In genomic region chr3:7014345-7014973, GRCm38 (mm10) we compare ENCODE assay signal across 14 mouse cellular contexts.
"Had no signal": no experiment of that assay in that cellular context is flagged by ENCODE, and none has a peak within 500 bp of the region (broad histone marks: within the 10 kb centered on the region; RNA-seq: fewer than 3 reads in every experiment).

No protein-coding gene starts in this region.

- H3K27me3 ChIP-seq: liver, embryonic 15.5 days; neural tube, embryonic 15.5 days had no signal

- H3K9ac ChIP-seq: liver, embryonic 15.5 days; lung, embryonic 14.5 days; neural tube, embryonic 15.5 days had no signal

- H3K4me2 ChIP-seq: liver, embryonic 11.5 days; liver, embryonic 15.5 days; lung, embryonic 14.5 days; neural tube, embryonic 15.5 days had no signal

- DNase-seq: kidney, postnatal 14 days; lung, embryonic 14.5 days; lung, postnatal 10 days; lung, postnatal 4 days; right cerebral cortex, adult 18-20 months; right cerebral cortex, postnatal 25 days; thymus, postnatal 4 days had no signal

- H3K27ac ChIP-seq: left cerebral cortex, adult 2 months; liver, embryonic 15.5 days; neural tube, embryonic 15.5 days; stomach, postnatal 0 days had no signal

- H3K9me3 ChIP-seq: limb, embryonic 10.5 days; liver, embryonic 15.5 days; neural tube, embryonic 15.5 days had no signal

- H3K4me3 ChIP-seq: left cerebral cortex, adult 2 months; limb, embryonic 10.5 days; liver, embryonic 15.5 days; myocyte; neural tube, embryonic 15.5 days had no signal

- H3K4me1 ChIP-seq: liver, embryonic 15.5 days; neural tube, embryonic 15.5 days had no signal

- H3K36me3 ChIP-seq: limb, embryonic 10.5 days; liver, embryonic 15.5 days; neural tube, embryonic 15.5 days had no signal
